Mouse (Mus musculus) right cerebral cortex, postnatal 25 days (tissue): ENCODE data around the gene Chrnb2.
"Not testable (repeated sequence)": the region's sequence is repeated elsewhere in the genome, so short reads cannot be mapped to it uniquely, and the experiment has no call there.

Experiments used
- DNase-seq: peaks from one replicate; pipeline ENCODE4 v3.0.0; 2022

Gene Chrnb2

GRCm38 (mm10) chr3:89764119-89764724 is at the start of gene Chrnb2:
Gene Chrnb2 (minus strand): TSS chr3:89764632.
- DNase-seq: peak; percentile 61

- DNase-seq: no peak
Measured at GRCm38 (mm10) chr3:89814051-89814450, 49.6 kb upstream of the Chrnb2 start.

GRCm38 (mm10) chr3:89812166-89812565 is 47.7 kb upstream of the Chrnb2 start:
- DNase-seq: no peak

- no peak for DNase-seq
Measured at GRCm38 (mm10) chr3:89810841-89811240, 46.4 kb upstream of the Chrnb2 start.

GRCm38 (mm10) chr3:89808638-89809037 is 44.2 kb upstream of the Chrnb2 start:
- no peak for DNase-seq

- DNase-seq: no peak
Measured at GRCm38 (mm10) chr3:89807881-89808280, 43.4 kb upstream of the Chrnb2 start.

- no peak for DNase-seq
Measured at GRCm38 (mm10) chr3:89807171-89807570, 42.7 kb upstream of the Chrnb2 start.

GRCm38 (mm10) chr3:89806751-89807150 is 42.3 kb upstream of the Chrnb2 start:
- no peak for DNase-seq

- DNase-seq: no peak
Measured at GRCm38 (mm10) chr3:89805179-89805578, 40.7 kb upstream of the Chrnb2 start.

- DNase-seq: no peak
Measured at GRCm38 (mm10) chr3:89802876-89803275, 38.4 kb upstream of the Chrnb2 start.

GRCm38 (mm10) chr3:89801507-89801847 is 37.0 kb upstream of the Chrnb2 start:
- no peak for DNase-seq

GRCm38 (mm10) chr3:89800774-89801506 is 36.5 kb upstream of the Chrnb2 start:
- DNase-seq: no peak

- DNase-seq: not testable (repeated sequence)
Measured at GRCm38 (mm10) chr3:89800078-89800477, 35.6 kb upstream of the Chrnb2 start.

GRCm38 (mm10) chr3:89799476-89799875 is 35.0 kb upstream of the Chrnb2 start:
- DNase-seq: no peak

GRCm38 (mm10) chr3:89798518-89798917 is 34.1 kb upstream of the Chrnb2 start:
- no peak for DNase-seq

- DNase-seq: no peak
Measured at GRCm38 (mm10) chr3:89796358-89796757, 31.9 kb upstream of the Chrnb2 start.

GRCm38 (mm10) chr3:89795746-89796145 is 31.3 kb upstream of the Chrnb2 start:
- no peak for DNase-seq

GRCm38 (mm10) chr3:89794616-89795015 is 30.2 kb upstream of the Chrnb2 start:
- DNase-seq: no peak

- no peak for DNase-seq
Measured at GRCm38 (mm10) chr3:89788680-89789352, 24.4 kb upstream of the Chrnb2 start.

- no peak for DNase-seq
Measured at GRCm38 (mm10) chr3:89786275-89786674, 21.8 kb upstream of the Chrnb2 start.

- DNase-seq: peak; percentile 49
Measured at GRCm38 (mm10) chr3:89784991-89785753, 20.7 kb upstream of the Chrnb2 start.

- DNase-seq: no peak
Measured at GRCm38 (mm10) chr3:89781640-89782039, 17.2 kb upstream of the Chrnb2 start.

GRCm38 (mm10) chr3:89780102-89780501 is 15.7 kb upstream of the Chrnb2 start:
- DNase-seq: no peak
